Mouse (Mus musculus) gastrocnemius, adult 8-10 months (tissue): ENCODE results near the gene Trappc11. TPM values are rescaled to one million over a fixed set of nuclear protein-coding genes. Genes with fewer than 3 reads are reported as not detected.
"Not testable (repeated sequence)": the region's sequence is repeated elsewhere in the genome, so short reads cannot be mapped to it uniquely, and the experiment has no call there.

Experiments
- DNase-seq, 2 experiments: peaks; one replicate each; pipeline ENCODE4 v3.0.0; 2022; ENCODE audit warnings: low spot score in 2 of 2
- total RNA-seq, 4 experiments: library from RNA; stranded (reverse); gene quantifications; 2 replicates each; pipeline ENCODE4 v1.2.4; 2022

The Trappc11 gene
- total RNA-seq, 4 experiments from 2014 or later, result 19.7 to 21.9 (median 21.5) TPM

DNA sequence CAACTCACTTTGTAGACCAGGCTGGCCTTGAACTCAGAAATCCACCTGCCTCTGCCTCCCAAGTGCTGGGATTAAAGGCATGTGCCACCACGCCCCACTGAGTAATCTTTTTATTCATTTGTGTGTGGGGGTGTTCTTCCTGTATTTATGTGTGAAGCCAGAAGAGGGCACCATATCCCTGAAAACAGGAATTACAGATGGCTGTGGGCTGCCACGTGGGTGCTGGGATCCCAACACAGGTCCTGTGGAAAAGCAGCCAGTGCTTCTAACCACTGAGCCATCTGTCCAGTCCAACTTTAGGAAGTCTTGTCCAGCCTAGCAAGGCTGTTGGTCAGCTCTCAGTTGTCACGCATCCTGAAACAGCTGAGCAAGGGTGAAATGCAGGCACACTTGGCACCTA lies 46.0 kb downstream of the Trappc11 start:
- DNase-seq, result no peak

GRCm38 (mm10) chr8:47482354-47483071 lies 50.8 kb downstream of the Trappc11 start:
- DNase-seq, result no peak

DNA sequence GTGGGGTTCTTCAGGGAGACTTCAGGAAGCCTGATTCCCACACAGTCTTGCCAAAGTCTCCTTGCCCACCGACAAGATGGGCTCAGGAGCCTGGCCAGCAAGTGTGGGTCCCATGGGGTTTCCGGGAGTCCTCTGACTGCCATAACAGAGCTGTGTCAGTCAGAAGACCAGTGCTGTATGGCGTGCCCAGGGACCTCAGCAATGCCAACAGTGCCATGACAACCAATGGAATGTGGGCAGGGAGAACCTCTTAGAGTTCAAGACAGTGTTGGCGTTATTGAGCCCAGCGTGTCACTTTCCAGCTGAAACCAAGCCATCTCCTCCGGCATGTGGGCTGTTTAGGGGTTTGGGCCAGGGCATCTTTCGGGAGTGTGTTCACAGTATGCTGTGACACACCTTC lies 53.2 kb downstream of the Trappc11 start:
- no peak for DNase-seq

DNA sequence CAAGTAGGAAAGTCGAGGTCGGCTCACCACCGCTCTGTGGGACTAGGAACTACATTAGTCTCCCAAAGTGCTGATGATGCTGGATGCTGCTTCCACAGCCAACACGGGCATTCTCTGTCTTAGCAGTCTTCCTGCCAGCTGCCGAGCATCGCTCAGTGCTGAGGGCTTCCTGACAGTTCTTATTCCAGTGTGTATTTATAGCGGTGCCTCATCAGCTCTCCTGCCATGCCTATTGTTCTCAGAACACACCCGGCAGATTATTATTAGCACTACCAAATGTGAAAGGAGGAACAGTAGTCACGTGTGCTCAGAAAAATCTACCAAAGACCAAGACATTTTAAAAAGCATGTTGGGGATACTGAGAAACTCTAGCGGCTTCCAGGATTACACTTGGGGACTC lies 71.6 kb downstream of the Trappc11 start:
- no peak for DNase-seq

GRCm38 (mm10) chr8:47459216-47459749 lies 74.0 kb downstream of the Trappc11 start:
- DNase-seq, result no peak

DNA sequence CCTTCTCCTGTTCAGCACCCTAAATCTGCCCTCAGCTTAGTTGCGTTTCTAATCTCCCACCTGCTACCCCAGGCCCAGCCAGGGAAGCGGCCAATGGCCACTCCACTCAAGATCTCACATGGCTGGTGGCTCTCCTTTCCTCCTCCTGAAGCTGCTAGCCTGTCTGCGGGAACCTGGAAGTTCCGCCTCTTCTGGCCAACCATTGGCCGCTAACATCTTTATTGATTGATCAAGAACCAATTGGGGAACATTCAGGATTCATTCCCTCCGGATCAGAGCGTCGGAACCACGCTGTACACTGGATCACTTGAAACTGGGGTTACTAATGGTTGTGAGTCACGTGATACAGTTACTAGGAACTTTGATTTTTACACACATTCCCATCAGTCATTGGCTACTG lies 74.7 kb downstream of the Trappc11 start:
- DNase-seq, result no peak

GRCm38 (mm10) chr8:47449211-47449610 lies 84.1 kb downstream of the Trappc11 start:
- DNase-seq, result not testable (repeated sequence)

GRCm38 (mm10) chr8:47446312-47447046 lies 86.8 kb downstream of the Trappc11 start, which contains the start of gene Stox2:
TSS of gene Stox2 (minus strand) at chr8:47446362.
- DNase-seq, result no peak

Other genes with a start within 250 kb of the Trappc11 start
- gene Stox2, start 87.1 kb downstream of the Trappc11 start, total RNA-seq, result 1 to 10 TPM; 5.0 to 6.0 (median 5.8) TPM
- gene Rwdd4a, start 194 bp upstream of the Trappc11 start, total RNA-seq, result 10 to 100 TPM; 27.7 to 34.8 (median 29.0) TPM
- gene Ing2, start 142.1 kb upstream of the Trappc11 start, total RNA-seq, result 10 to 100 TPM; 13.8 to 19.0 (median 17.7) TPM
- 1 to 10 TPM; 5.0 to 5.9 (median 5.1) TPM for gene Cdkn2aip, start 180.5 kb upstream of the Trappc11 start, total RNA-seq